9 mouse cellular contexts compared by ENCODE assay signal in the genomic region with DNA sequence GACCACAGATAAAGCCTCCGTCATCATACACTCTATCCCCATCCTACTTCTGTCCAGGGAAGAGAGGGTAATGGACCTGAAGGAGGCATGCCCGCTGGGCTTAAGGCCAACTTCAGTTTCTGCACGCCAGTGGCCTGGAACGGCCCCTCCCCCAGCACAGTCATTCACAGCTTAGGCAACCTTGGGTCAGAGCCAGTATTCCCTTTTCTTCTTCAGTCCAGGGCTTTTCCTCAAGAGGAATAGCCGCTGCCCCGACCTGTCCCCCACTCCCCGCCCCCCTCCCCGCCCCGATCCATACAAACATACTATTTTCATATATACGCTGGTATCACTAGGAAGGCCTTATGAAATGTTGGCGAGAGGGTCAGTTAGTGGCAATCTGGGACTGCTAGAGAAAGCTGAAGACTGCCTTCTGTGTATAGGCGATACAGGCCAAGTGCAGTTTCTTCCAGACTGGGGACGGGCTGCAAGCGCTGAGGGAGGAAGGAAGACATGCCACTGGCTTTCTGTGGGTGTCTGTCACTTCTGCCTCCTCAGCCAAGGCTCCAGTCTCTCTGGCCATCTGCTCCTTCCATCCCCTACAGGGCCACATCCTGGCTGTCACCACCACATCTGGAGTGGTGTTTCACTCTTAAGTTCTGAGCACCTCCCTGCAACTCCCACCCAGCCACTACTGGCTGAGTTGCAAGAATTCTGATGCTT.
DNase-seq lines count a peak whose midpoint lies in the region; ATAC-seq and TF ChIP-seq lines count a peak whose summit lies in the region.
"Had no signal": no experiment of that assay in that cellular context is flagged by ENCODE, and none has a peak within 500 bp of the region (broad histone marks: within the 10 kb centered on the region; RNA-seq: fewer than 3 reads in every experiment).

No protein-coding gene starts in this region.

- intact Hi-C loops in heart, postnatal 36 days (cut with DNase I) = no loop called here

- 44% methylated on average over 14 of the region's 14 CpGs for WGBS in heart, embryonic 10.5 days
- 46% methylated on average over 14 of the region's 14 CpGs for WGBS in midbrain, embryonic 13.5 days

- TF ChIP-seq CTCF in layer of hippocampus, adult 2 months (conservative IDR thresholded peaks at IDR 0.05) = no peak

- H3K36me3 ChIP-seq in heart, embryonic 10.5 days = no peaks in the 10 kb centered on the region
- no peaks in the 10 kb centered on the region for H3K36me3 ChIP-seq in midbrain, embryonic 13.5 days
- H3K36me3 ChIP-seq: embryonic facial prominence, embryonic 15.5 days had no signal

- no peak overlapping the region for H3K27ac ChIP-seq in heart, embryonic 10.5 days
- no peak overlapping the region for H3K27ac ChIP-seq in layer of hippocampus, adult 2 months
- 0 out of 2 replicates have a peak overlapping the region, but pooled peaks have one; percentile 3 for H3K27ac ChIP-seq in midbrain, embryonic 13.5 days
- H3K27ac ChIP-seq: embryonic facial prominence, embryonic 15.5 days had no signal

- peak; percentile 78 to 80 for DNase-seq in heart, adult 18-20 months
- DNase-seq in heart, embryonic 10.5 days (ENCODE audit: low spot score) = no peak
- DNase-seq in heart, postnatal 36 days = peak; percentile 65 to 77
- DNase-seq in layer of hippocampus, adult 2 months (ENCODE audit: low spot score in 2 of 2) = peak; percentile 58 to 66
- DNase-seq in urinary bladder, postnatal 36 days (ENCODE audit: low spot score in 2 of 2) = peak; percentile 24 to 88
- DNase-seq in spleen, postnatal 4 days (ENCODE audit: low spot score in 2 of 2) = no peak

- no peaks in the 10 kb centered on the region for H3K9me3 ChIP-seq in heart, embryonic 10.5 days
- no peaks in the 10 kb centered on the region for H3K9me3 ChIP-seq in midbrain, embryonic 13.5 days
- H3K9me3 ChIP-seq: embryonic facial prominence, embryonic 15.5 days had no signal

- H3K4me2 ChIP-seq in midbrain, embryonic 13.5 days (replicated peaks) = no peak overlapping the region
- H3K4me2 ChIP-seq: embryonic facial prominence, embryonic 15.5 days had no signal

- H3K27me3 ChIP-seq in heart, embryonic 10.5 days (ENCODE audit: insufficient read depth, poor library complexity, severe bottlenecking) = peaks cover 45% of the 10 kb centered on the region
- H3K27me3 ChIP-seq in midbrain, embryonic 13.5 days = peaks cover 5% of the 10 kb centered on the region; the same call in 1 of the 2 replicates
- H3K27me3 ChIP-seq: embryonic facial prominence, embryonic 15.5 days had no signal

- ATAC-seq in common myeloid progenitor, adult 5-6 weeks (replicated peaks; ENCODE audit: low read depth, poor library complexity, severe bottlenecking) = peak; percentile 80
- ATAC-seq in midbrain, embryonic 13.5 days = peak; percentile 56

- peaks cover 20% of the 10 kb centered on the region for H3K4me1 ChIP-seq in heart, embryonic 10.5 days
- H3K4me1 ChIP-seq in midbrain, embryonic 13.5 days (replicated peaks) = peaks cover 33% of the 10 kb centered on the region

- no peak overlapping the region for H3K4me3 ChIP-seq in heart, embryonic 10.5 days
- no peak overlapping the region for H3K4me3 ChIP-seq in layer of hippocampus, adult 2 months
- H3K4me3 ChIP-seq in midbrain, embryonic 13.5 days (replicated peaks) = no peak overlapping the region
- H3K4me3 ChIP-seq: embryonic facial prominence, embryonic 15.5 days had no signal

- H3K9ac ChIP-seq in midbrain, embryonic 13.5 days (replicated peaks) = no peak overlapping the region; the same call in 1 of the 2 replicates
- H3K9ac ChIP-seq: embryonic facial prominence, embryonic 15.5 days had no signal

Comparison
In these comparisons a context has a peak if more than half of its experiments do, and no peak if none do; other contexts are left out.
1. DNase-seq: peak in heart, adult 18-20 months (2 of 2), heart, postnatal 36 days (2 of 2), layer of hippocampus, adult 2 months (2 of 2) and urinary bladder, postnatal 36 days (2 of 2); none in heart, embryonic 10.5 days (single experiment) and spleen, postnatal 4 days (0 of 2).